Mouse (Mus musculus) embryonic fibroblast, embryonic 13.5 days (primary cell): ENCODE measurements around the gene Crxos.

ENCODE experiments used
- CTCF ChIP-seq: IDR thresholded peaks from 2 replicates; pipeline ENCODE4 v1.5.1; 2011; ENCODE audit warnings: mild to moderate bottlenecking, control low read depth, low read length, moderate library complexity, borderline replicate concordance; ENCODE audit not compliant: insufficient read depth
- POLR2A ChIP-seq: IDR thresholded peaks from 2 replicates; pipeline ENCODE4 v1.6.1; 2011; ENCODE audit warnings: low read depth, mild to moderate bottlenecking, control low read depth, low read length, moderate library complexity

DNA sequence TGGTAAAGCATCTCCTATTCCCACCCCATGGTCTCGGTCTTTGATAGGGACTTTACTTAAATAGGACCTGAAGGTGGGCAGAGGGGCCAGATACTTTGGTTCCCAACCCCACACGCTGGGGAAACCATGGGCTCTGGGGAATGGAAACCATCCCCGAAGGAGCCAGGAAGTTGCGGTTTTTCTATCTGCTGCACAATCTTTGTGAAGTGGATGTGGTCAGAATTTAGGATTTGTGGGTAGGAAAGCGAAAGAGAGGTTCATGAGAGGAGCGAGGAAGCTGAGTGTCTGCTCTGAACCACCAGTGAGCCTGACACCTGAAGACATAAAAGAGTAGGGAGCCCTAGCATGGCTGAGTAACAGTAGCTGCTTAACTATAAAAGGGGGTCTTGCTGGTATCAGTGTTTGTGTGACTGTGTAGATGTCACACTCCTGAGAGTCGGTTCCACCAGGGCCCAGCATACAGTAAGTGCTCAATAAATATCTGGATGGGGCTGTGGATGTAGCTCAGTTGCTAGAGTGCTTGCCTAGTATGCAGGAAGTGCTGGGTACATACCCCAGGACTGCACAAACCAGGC lies 66.9 kb downstream of the Crxos start:
- TF ChIP-seq CTCF: no peak
- no peak for TF ChIP-seq POLR2A
